Mouse (Mus musculus) inflammation-experienced regulatory T-cells, adult 6 months (primary cell): ENCODE results near the gene Slc39a13. TPM values are rescaled to one million over a fixed set of nuclear protein-coding genes. Genes with fewer than 3 reads are reported as not detected.
"Not testable (repeated sequence)": the region's sequence is repeated elsewhere in the genome, so short reads cannot be mapped to it uniquely, and the experiment has no call there.

Experiments
- ATAC-seq: one replicate; pipeline ENCODE4 v1.8.0; 2017
- polyA plus RNA-seq, 3 experiments: library from polyadenylated mRNA; unstranded; fragments of 100-300 nt; shearing (Covaris generic); gene quantifications; one replicate each; pipeline ENCODE4 v1.2.1; 2017

Slc39a13 gene
- polyA plus RNA-seq, 3 experiments from 2014 or later = 18.5 to 28.5 (median 23.3) TPM

- ATAC-seq = no peak
Observed at GRCm38 (mm10) chr2:91062779-91063606, 7.2 kb downstream of the Slc39a13 start.

DNA sequence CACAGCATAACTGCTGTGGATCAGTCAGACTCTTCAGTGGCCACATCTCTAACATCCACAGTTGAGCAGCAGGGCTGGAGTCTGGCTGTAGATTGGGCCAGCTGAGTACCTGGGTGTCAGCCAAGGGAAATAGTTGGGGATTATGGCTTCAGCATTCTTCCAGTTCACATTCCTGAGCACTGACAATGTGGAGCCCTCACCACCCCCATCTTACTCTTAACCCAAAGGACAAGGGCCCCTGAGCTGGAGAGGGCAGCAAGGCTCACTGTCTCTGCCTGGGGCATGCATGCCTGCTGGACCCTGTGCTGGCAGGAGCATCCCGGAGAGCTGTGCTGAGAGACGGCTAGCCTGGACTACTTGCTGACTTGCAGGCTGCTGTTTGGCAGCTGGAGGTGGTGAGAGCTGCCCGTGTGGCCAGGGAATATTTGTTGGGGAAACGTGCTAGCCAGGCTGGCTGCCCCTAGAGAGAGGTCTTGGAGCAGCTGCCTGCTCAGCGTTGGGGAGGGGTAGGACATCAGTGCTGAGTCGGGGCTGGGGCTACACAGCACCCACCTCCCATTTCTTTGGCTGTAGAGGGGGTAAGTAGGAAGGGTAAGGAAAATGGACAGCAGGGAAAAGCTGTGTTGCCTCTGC, 8.3 kb downstream of the Slc39a13 start:
- ATAC-seq = no peak

- no peak for ATAC-seq
Observed at GRCm38 (mm10) chr2:91060544-91061355, 9.5 kb downstream of the Slc39a13 start.

- ATAC-seq = no peak
Observed at GRCm38 (mm10) chr2:91059376-91059775, 10.8 kb downstream of the Slc39a13 start.

DNA sequence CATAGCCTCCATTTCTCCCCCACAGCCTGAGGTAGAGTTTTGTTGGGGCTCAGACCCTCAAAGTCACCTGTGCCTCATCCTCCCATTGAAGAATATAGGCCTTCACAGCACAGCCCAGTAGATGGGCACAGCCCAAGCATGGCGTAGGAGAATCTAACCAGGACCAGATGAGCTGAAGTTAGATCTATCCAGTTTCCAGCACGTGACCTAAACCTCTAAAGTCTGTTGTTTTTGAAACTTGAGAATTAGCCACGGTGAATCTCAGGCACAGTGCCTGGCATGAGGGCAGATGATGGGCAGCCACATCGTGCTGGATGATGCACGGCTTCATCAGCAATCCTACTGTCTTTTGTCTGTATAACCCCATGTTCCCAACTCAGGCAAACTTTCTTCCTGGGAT, 11.8 kb downstream of the Slc39a13 start:
- ATAC-seq = no peak

DNA sequence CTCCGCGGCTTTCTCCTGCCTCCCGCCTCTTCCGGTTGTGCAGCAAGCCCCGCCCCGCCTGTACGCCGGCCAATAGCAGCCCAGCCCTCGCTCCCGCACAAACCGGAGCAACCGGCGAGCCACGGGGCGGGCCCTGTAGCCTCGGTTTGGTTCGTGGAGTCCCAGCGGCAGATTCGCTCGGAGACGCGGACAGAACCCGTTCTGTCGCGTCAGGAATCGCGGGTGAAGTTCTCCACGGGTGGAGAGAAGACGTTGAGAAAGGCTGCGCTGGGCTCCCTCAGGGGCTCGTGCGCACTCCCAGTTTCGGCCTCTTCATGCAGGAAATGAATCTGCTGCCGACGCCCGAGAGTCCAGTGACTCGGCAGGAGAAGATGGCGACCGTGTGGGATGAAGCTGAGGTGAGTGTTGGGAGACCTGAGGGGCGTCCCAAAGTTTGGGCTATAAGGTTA, 16.3 kb downstream of the Slc39a13 start, which contains the start of gene Psmc3:
TSS of gene Psmc3 (plus strand) at position 76 of the 449 bp plus-strand sequence.
- peak; percentile 97 for ATAC-seq

- peak; percentile 9 for ATAC-seq
Observed at GRCm38 (mm10) chr2:91053181-91053933, 16.9 kb downstream of the Slc39a13 start.

GRCm38 (mm10) chr2:91052752-91053151, 17.5 kb downstream of the Slc39a13 start:
- ATAC-seq = peak; percentile 16

DNA sequence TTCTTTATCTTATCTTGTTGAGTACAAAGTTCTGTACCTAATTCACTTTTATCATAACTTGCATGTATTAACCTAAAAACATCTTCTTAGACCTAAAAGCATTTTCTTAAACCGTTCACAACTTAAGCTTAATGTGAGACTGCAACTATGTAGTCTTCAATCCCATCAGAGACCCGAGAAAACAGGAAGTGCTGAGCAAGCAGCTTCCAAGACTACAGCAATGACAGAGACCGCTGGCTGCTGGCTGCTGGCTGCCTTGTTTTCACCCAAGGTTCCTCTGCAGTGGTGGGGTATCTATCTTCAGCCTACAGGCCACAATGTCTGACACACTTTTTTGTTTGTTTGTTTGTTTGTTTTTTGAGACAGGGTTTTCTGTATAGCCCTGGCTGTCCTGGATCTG, 18.3 kb downstream of the Slc39a13 start:
- no peak for ATAC-seq

- no peak for ATAC-seq
Observed at GRCm38 (mm10) chr2:91047359-91047758, 22.9 kb downstream of the Slc39a13 start.

- not testable (repeated sequence) for ATAC-seq
Observed at GRCm38 (mm10) chr2:91045805-91046204, 24.4 kb downstream of the Slc39a13 start.

DNA sequence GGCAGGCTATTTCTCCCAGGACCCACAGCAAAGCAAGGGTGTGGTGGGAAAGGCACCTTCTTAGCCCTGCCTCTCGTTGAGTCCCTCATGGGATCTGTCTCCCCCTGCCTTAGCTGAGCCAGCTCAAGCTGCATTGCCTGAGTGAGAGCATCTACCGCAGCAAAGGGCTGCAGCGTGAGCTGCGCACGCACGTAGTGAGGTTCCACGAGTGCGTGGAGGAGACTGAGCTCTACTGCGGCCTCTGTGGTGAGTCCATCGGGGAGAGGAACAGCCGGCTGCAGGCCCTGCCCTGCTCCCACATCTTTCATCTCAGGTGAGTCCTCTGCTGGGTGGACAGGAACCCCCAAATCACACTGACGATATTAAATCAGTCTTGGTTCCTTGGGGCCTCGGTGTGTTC, 25.5 kb downstream of the Slc39a13 start:
- no peak for ATAC-seq

GRCm38 (mm10) chr2:91042651-91043398, 27.4 kb downstream of the Slc39a13 start:
- peak; percentile 97 for ATAC-seq

DNA sequence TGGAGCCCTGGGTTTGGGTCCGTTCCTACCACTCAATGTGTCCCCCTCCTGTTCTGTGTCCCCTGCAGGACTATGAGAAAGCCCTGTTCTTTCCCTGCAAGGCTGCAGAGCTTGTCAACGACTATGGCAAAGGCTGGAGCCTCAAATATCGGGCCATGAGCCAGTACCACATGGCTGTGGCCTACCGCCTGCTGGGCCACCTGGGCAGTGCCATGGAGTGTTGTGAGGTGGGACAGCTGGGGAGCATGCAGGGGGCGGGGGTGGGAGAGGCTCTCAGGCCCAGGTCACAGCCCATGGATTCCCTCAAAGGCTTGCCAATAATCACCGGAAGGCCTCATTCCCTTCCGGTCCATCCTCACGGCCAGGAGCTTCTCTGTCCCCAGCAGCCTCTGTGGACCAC, 28.4 kb downstream of the Slc39a13 start:
- ATAC-seq = no peak

DNA sequence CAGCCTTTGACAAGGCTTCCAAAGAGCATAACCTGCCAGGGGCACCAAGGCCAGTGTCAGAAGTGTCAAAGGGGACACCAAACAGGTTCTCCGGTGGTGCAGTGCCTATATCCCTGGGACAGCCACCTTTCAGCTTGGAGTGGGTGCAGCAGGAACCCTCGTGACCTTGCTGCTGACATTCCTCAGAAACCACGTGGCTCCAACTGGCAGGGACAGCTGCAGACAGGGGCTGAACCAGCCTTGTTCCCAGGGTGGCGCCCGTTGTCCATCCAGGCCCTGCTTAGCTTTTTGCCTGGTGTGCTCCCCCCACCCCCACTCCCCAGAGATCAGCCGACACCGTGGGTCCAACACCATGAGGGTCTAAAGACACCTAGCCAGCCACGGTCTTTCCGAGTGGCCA, 34.8 kb downstream of the Slc39a13 start, which contains the start of gene Rapsn:
TSS of gene Rapsn (plus strand) at position 236 of the 400 bp plus-strand sequence.
- ATAC-seq = no peak

DNA sequence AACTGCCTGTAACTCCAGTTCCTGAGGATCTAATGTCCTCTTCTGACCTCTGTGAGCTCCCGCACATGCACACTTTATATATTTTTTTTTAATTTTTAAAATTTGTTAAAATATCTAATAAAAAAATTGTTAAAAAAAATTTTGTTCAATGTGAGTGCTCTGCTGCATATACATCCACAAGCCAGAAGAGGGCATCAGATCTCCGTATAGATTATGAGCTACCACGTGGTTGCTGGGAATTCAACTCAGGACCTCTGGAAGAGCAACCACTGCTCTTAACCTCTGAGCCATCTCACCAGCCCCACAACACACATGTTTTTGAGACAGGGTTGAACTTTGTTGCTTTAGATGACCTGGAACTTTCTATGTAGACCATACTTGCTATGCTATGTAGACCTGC, 37.2 kb downstream of the Slc39a13 start:
- no peak for ATAC-seq

DNA sequence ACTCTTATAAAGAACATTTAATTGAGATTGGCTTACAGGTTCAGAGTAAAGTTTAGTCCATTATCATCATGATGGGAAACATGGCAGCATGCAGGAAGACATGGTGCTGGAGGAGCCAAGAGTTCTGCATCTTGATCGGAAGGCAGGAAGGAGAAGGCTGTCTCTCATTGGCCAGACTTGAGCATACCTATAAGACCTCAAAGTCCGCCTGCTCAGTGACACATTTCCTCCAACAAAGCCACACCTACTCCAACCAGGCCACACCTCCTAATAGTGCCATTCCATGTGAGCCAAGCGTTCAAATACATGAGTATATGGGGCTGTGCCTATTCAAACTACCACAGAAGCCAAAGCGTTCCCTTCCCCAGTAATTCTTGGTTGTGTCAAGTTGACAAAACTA, 39.0 kb downstream of the Slc39a13 start:
- ATAC-seq = no peak

DNA sequence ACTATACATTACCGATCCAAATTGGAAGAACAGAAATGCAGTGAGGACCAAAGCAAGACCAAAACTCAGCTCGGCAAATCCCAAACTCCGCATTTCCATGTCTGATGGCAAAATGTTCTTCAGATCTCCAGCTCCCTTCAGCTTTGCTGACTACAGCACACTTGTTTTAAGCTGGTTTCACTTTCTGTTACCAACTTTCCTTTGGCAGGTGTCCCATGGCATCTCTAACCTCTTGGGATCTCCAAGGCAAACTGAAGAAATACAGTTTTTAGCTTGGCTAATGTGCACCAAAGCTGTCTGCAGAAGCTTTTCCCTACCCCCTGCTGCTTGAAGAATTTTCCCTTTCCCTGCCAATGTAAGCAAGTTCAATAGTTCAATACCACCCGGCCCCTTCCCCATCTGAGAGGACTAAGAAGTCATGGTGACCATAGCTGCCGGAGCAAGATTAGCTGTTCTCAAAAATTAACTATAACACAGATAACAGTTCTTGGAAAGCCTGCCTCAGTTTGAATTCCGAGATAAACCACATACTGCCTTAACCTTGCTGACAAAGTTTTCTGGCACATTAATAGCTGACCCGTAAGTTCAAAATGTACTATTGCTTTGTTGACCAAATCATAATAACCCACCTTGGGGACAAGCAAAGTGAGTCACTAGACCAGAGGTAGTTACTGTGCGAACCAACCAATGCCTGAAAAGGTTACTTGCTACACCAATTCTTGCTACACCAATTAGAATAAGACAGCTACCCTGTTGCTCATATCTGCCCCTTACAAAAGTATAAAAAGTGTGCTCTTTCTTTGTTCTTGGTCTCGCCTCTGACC, 42.6 kb downstream of the Slc39a13 start:
- no peak for ATAC-seq

- ATAC-seq = no peak
Observed at GRCm38 (mm10) chr2:91026491-91026890, 43.7 kb downstream of the Slc39a13 start.

DNA sequence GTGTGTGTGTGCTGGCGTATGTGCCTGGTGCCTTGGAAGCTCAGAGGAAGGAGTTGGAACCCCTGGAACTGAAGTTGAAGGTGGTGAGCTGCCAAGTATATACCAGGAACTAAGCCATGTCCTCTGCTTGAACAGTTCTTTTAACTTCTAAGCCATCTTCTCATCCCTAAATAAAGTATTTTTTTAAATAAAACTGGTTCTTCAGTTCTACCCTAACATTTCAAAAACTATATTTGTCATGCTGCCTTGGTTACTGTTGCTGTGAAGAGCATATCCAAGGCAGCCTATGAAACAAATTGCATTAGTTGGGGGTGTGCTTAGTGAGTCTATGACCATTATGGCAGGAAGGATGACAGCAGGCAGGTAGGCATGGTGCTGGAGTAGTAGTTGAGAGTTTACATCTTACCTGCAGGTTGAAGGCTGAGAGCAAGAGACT, 45.1 kb downstream of the Slc39a13 start:
- ATAC-seq = no peak
